Comparison of ENCODE assay signal across 8 mouse cellular contexts in genomic region chr10:127287271-127287935, GRCm38 (mm10). TPM values are rescaled to one million over a fixed set of nuclear protein-coding genes. Genes with fewer than 3 reads are reported as not detected.
DNase-seq lines count a peak whose midpoint lies in the region; ATAC-seq and TF ChIP-seq lines count a peak whose summit lies in the region.

No protein-coding gene starts in this region.

- H3K4me3 ChIP-seq in neural tube, embryonic 11.5 days (ENCODE audit: low read depth, low read length), result peak overlapping the region; percentile 80
- peak overlapping the region; percentile 70 for H3K4me3 ChIP-seq in limb, embryonic 13.5 days
- peak overlapping the region; percentile 67 for H3K4me3 ChIP-seq in stomach, postnatal 0 days (ENCODE audit: low read depth, low read length)

- H3K9me3 ChIP-seq in neural tube, embryonic 11.5 days (ENCODE audit: control insufficient read depth, low read length), result no peaks in the 10 kb centered on the region
- H3K9me3 ChIP-seq in limb, embryonic 13.5 days, result no peaks in the 10 kb centered on the region
- no peaks in the 10 kb centered on the region for H3K9me3 ChIP-seq in stomach, postnatal 0 days (ENCODE audit: control insufficient read depth, low read length)

- peak; percentile 18 for DNase-seq in adrenal gland, adult 2 months
- DNase-seq in adrenal gland, postnatal 25 days, result no peak
- no peak for DNase-seq in neural tube, embryonic 11.5 days (ENCODE audit: low spot score)
- no peak for DNase-seq in neural tube, embryonic 10.5 days (ENCODE audit: extremely low spot score, low spot score)
- no peak for DNase-seq in stomach, postnatal 0 days (ENCODE audit: low spot score)
- no peak for DNase-seq in left cerebral cortex, adult 8-10 months (ENCODE audit: low spot score in 2 of 2)
- no peak for DNase-seq in layer of hippocampus, adult 11-12 months (ENCODE audit: low spot score)

- TF ChIP-seq CTCF in stomach, postnatal 0 days (IDR thresholded peaks at IDR 0.05; ENCODE audit: low read depth), result no peak

- peaks cover 34% of the 10 kb centered on the region for H3K4me1 ChIP-seq in neural tube, embryonic 11.5 days (ENCODE audit: control insufficient read depth, insufficient read depth, low read length)
- H3K4me1 ChIP-seq in limb, embryonic 13.5 days, result peaks cover 55% of the 10 kb centered on the region
- peaks cover 10% of the 10 kb centered on the region for H3K4me1 ChIP-seq in stomach, postnatal 0 days (replicated peaks; ENCODE audit: control insufficient read depth, insufficient read depth)

- peak overlapping the region; percentile 85 for H3K9ac ChIP-seq in neural tube, embryonic 11.5 days (ENCODE audit: low read length)
- peak overlapping the region; percentile 82 for H3K9ac ChIP-seq in limb, embryonic 13.5 days
- H3K9ac ChIP-seq in stomach, postnatal 0 days (ENCODE audit: low read length), result peak overlapping the region; percentile 79

- ATAC-seq in neural tube, embryonic 11.5 days (ENCODE audit: insufficient read depth, low FRiP score, low TSS enrichment), result no peak
- ATAC-seq in limb, embryonic 13.5 days (ENCODE audit: low FRiP score, low read depth), result no peak
- no peak for ATAC-seq in stomach, postnatal 0 days (ENCODE audit: low FRiP score, low TSS enrichment)

- no peak for TF ChIP-seq EP300 in stomach, postnatal 0 days (optimal IDR thresholded peaks at IDR 0.05)

- peak overlapping the region; percentile 91 for H3K4me2 ChIP-seq in neural tube, embryonic 11.5 days (ENCODE audit: low read depth)
- peak overlapping the region; percentile 95 for H3K4me2 ChIP-seq in limb, embryonic 13.5 days (replicated peaks)
- peak overlapping the region; percentile 79 for H3K4me2 ChIP-seq in stomach, postnatal 0 days (replicated peaks; ENCODE audit: low read depth)

- H3K36me3 ChIP-seq in neural tube, embryonic 11.5 days (ENCODE audit: control insufficient read depth, insufficient read depth, low read length), result peaks cover 25% of the 10 kb centered on the region
- H3K36me3 ChIP-seq in limb, embryonic 13.5 days, result peaks cover 51% of the 10 kb centered on the region
- peaks cover 35% of the 10 kb centered on the region for H3K36me3 ChIP-seq in stomach, postnatal 0 days (ENCODE audit: control insufficient read depth, insufficient read depth, low read length)

- H3K27me3 ChIP-seq in neural tube, embryonic 11.5 days (ENCODE audit: control insufficient read depth, insufficient read depth, low read length), result no peaks in the 10 kb centered on the region
- H3K27me3 ChIP-seq in limb, embryonic 13.5 days, result no peaks in the 10 kb centered on the region
- H3K27me3 ChIP-seq in stomach, postnatal 0 days (ENCODE audit: control insufficient read depth, insufficient read depth, low read length), result no peaks in the 10 kb centered on the region

- 71% methylated on average over 15 of the region's 15 CpGs for WGBS in neural tube, embryonic 11.5 days
- WGBS in limb, embryonic 13.5 days, result 70% methylated on average over 15 of the region's 15 CpGs
- 51% methylated on average over 15 of the region's 15 CpGs for WGBS in stomach, postnatal 0 days

- peak overlapping the region; percentile 90; the same call in 1 of the 2 replicates for H3K27ac ChIP-seq in neural tube, embryonic 11.5 days (ENCODE audit: low read depth, low read length)
- peak overlapping the region; percentile 98 for H3K27ac ChIP-seq in limb, embryonic 13.5 days
- peak overlapping the region; percentile 99 for H3K27ac ChIP-seq in stomach, postnatal 0 days (replicated peaks)

RNA-seq across cellular contexts. Expression of gene Mbd6, which starts 1.4 kb away (rescaled TPM):
- 10 to 100 TPM; 39.7 to 45.0 TPM for total RNA-seq in adrenal gland, adult 2 months (2021)
- polyA plus RNA-seq in adrenal gland, adult 2 months (2012; rRNA removed), result 99.9 and 105 TPM in 2 replicates
- 73.2 and 73.3 TPM in 2 replicates for total RNA-seq in adrenal gland, postnatal 25 days (2021)
- 17.0 and 17.6 TPM in 2 replicates for polyA plus RNA-seq in neural tube, embryonic 11.5 days (2014; fragmentation: Nextera tagmentation; extraction: Ambion mirVana)
- polyA plus RNA-seq in limb, embryonic 13.5 days (2015; fragmentation: Nextera tagmentation; extraction: Ambion mirVana), result 15.0 and 16.7 TPM in 2 replicates
- 8.5 and 8.9 TPM in 2 replicates for polyA plus RNA-seq in stomach, postnatal 0 days (2015; fragmentation: Nextera tagmentation; extraction: Ambion mirVana)
- 10 to 100 TPM; 32.5 to 53.7 (median 44.4) TPM for total RNA-seq in left cerebral cortex, adult 8-10 months (2022)

RNA-seq across cellular contexts. Expression of gene Dctn2, which starts 21.2 kb away (rescaled TPM):
- 100 to 1,000 TPM; 149 to 168 TPM for total RNA-seq in adrenal gland, adult 2 months (2021)
- 205 and 234 TPM in 2 replicates for polyA plus RNA-seq in adrenal gland, adult 2 months (2012; rRNA removed)
- total RNA-seq in adrenal gland, postnatal 25 days (2021), result 159 and 197 TPM in 2 replicates
- 224 and 230 TPM in 2 replicates for polyA plus RNA-seq in neural tube, embryonic 11.5 days (2014; fragmentation: Nextera tagmentation; extraction: Ambion mirVana)
- 188 and 192 TPM in 2 replicates for polyA plus RNA-seq in limb, embryonic 13.5 days (2015; fragmentation: Nextera tagmentation; extraction: Ambion mirVana)
- polyA plus RNA-seq in stomach, postnatal 0 days (2015; fragmentation: Nextera tagmentation; extraction: Ambion mirVana), result 134 and 147 TPM in 2 replicates
- 100 to 1,000 TPM; 254 to 263 (median 254) TPM for total RNA-seq in left cerebral cortex, adult 8-10 months (2022)

RNA-seq across cellular contexts. Expression of gene Mars, which starts 24.2 kb away (rescaled TPM):
- total RNA-seq in adrenal gland, adult 2 months (2021), result 100 to 1,000 TPM; 106 to 128 TPM
- 90.6 and 111 TPM in 2 replicates for polyA plus RNA-seq in adrenal gland, adult 2 months (2012; rRNA removed)
- total RNA-seq in adrenal gland, postnatal 25 days (2021), result 110 and 135 TPM in 2 replicates
- polyA plus RNA-seq in neural tube, embryonic 11.5 days (2014; fragmentation: Nextera tagmentation; extraction: Ambion mirVana), result 164 and 166 TPM in 2 replicates
- 118 and 122 TPM in 2 replicates for polyA plus RNA-seq in limb, embryonic 13.5 days (2015; fragmentation: Nextera tagmentation; extraction: Ambion mirVana)
- polyA plus RNA-seq in stomach, postnatal 0 days (2015; fragmentation: Nextera tagmentation; extraction: Ambion mirVana), result 66.6 and 70.4 TPM in 2 replicates
- total RNA-seq in left cerebral cortex, adult 8-10 months (2022), result 10 to 100 TPM; 54.2 to 61.3 (median 56.8) TPM

RNA-seq across cellular contexts. Expression of gene Kif5a, which starts 24.3 kb away (rescaled TPM):
- 1 to 10 TPM; 6.2 to 7.8 TPM for total RNA-seq in adrenal gland, adult 2 months (2021)
- polyA plus RNA-seq in adrenal gland, adult 2 months (2012; rRNA removed), result 28.9 and 30.1 TPM in 2 replicates
- total RNA-seq in adrenal gland, postnatal 25 days (2021), result 8.6 and 13.1 TPM in 2 replicates
- polyA plus RNA-seq in neural tube, embryonic 11.5 days (2014; fragmentation: Nextera tagmentation; extraction: Ambion mirVana), result 43.4 and 51.0 TPM in 2 replicates
- 4.2 and 4.8 TPM in 2 replicates for polyA plus RNA-seq in limb, embryonic 13.5 days (2015; fragmentation: Nextera tagmentation; extraction: Ambion mirVana)
- 2.2 and 2.3 TPM in 2 replicates for polyA plus RNA-seq in stomach, postnatal 0 days (2015; fragmentation: Nextera tagmentation; extraction: Ambion mirVana)
- 1,000 to 10,000 TPM; 1,113 to 1,308 (median 1,238) TPM for total RNA-seq in left cerebral cortex, adult 8-10 months (2022)

RNA-seq across cellular contexts. Expression of gene Arhgap9, which starts 34.4 kb away (rescaled TPM):
- 1 to 10 TPM; 1.9 to 2.7 TPM for total RNA-seq in adrenal gland, adult 2 months (2021)
- 2.7 and 3.7 TPM in 2 replicates for polyA plus RNA-seq in adrenal gland, adult 2 months (2012; rRNA removed)
- total RNA-seq in adrenal gland, postnatal 25 days (2021), result 1.1 and 1.6 TPM in 2 replicates
- 1.1 and 1.8 TPM in 2 replicates for polyA plus RNA-seq in neural tube, embryonic 11.5 days (2014; fragmentation: Nextera tagmentation; extraction: Ambion mirVana)
- polyA plus RNA-seq in limb, embryonic 13.5 days (2015; fragmentation: Nextera tagmentation; extraction: Ambion mirVana), result 5.2 and 5.4 TPM in 2 replicates
- 5.2 and 5.7 TPM in 2 replicates for polyA plus RNA-seq in stomach, postnatal 0 days (2015; fragmentation: Nextera tagmentation; extraction: Ambion mirVana)
- total RNA-seq in left cerebral cortex, adult 8-10 months (2022), result 1 to 10 TPM in 2 of 4 experiments, under 1 TPM in 2; 0.74 to 2.6 (median 1.6) TPM
